Mouse (Mus musculus) cortical plate, adult 2 months (tissue): ENCODE measurements around the gene Olfr224. TPM values are rescaled to one million over a fixed set of nuclear protein-coding genes. Genes with fewer than 3 reads are reported as not detected.

ENCODE experiments used
- H3K27ac ChIP-seq: fragments of 200-500 bp; 2 replicates; pipeline ENCODE4 v1.5.1; 2012; ENCODE audit warnings: low read length, control low read depth, inconsistent platforms; ENCODE audit not compliant: insufficient read depth
- H3K4me1 ChIP-seq: fragments of 200-500 bp; 2 replicates; pipeline ENCODE4 v1.6.1; 2011; ENCODE audit warnings: low read length; ENCODE audit not compliant: control insufficient read depth, insufficient read depth
- H3K4me3 ChIP-seq: fragments of 200-500 bp; 2 replicates; pipeline ENCODE4 v1.5.1; 2011; ENCODE audit warnings: mild to moderate bottlenecking, low read length, control low read depth; ENCODE audit not compliant: insufficient read depth
- CTCF ChIP-seq: fragments of 200-500 bp; IDR thresholded peaks from 2 replicates; pipeline ENCODE4 v1.5.1; 2011; ENCODE audit warnings: mild to moderate bottlenecking, control low read depth, low read length; ENCODE audit not compliant: insufficient read depth; ENCODE audit errors: extremely low read depth
- POLR2A ChIP-seq: fragments of 200-500 bp; IDR thresholded peaks from 2 replicates; pipeline ENCODE4 v1.6.1; 2011; ENCODE audit warnings: mild to moderate bottlenecking, low read length, control low read depth; ENCODE audit not compliant: insufficient read depth; ENCODE audit errors: extremely low read depth
- polyA plus RNA-seq: library from polyadenylated mRNA; depleted of rRNA; stranded (reverse); fragments of >200 nt; gene quantifications from 2 replicates; pipeline ENCODE4 v1.2.3, GENCODE M21; 2012; rRNA removed

Olfr224 gene
- not detected in 2 replicates for polyA plus RNA-seq

GRCm38 (mm10) chr11:58570405-58570804, at the start of gene Olfr224:
TSS of gene Olfr224 (minus strand) at chr11:58570553.
- Histone ChIP-seq H3K4me1 (no peaks in the 10 kb centered on the region), H3K27ac (no peak within 1 kb of the TSS), H3K4me3 (no peak within 1 kb of the TSS)
- TF ChIP-seq POLR2A (no peak), CTCF (no peak)

GRCm38 (mm10) chr11:58618793-58619192, 48.4 kb upstream of the Olfr224 start:
- Histone ChIP-seq H3K4me1 (no peaks in the 10 kb centered on the region), H3K27ac (no peak overlapping the region), H3K4me3 (no peak overlapping the region)
- TF ChIP-seq CTCF, result no peak
- no peak for TF ChIP-seq POLR2A

- H3K27ac ChIP-seq, result no peak overlapping the region
- TF ChIP-seq CTCF (no peak), POLR2A (no peak)
- no peaks in the 10 kb centered on the region for H3K4me1 ChIP-seq
- H3K4me3 ChIP-seq, result no peak overlapping the region
These were observed 48.0 kb upstream of the Olfr224 start for GRCm38 (mm10) chr11:58618369-58618768.

GRCm38 (mm10) chr11:58615975-58616374, 45.6 kb upstream of the Olfr224 start, which contains the start of gene 2210407C18Rik:
TSS of gene 2210407C18Rik (minus strand) at chr11:58616075.
- Histone ChIP-seq H3K4me3 (no peak within 1 kb of the TSS), H3K27ac (no peak within 1 kb of the TSS), H3K4me1 (no peaks in the 10 kb centered on the region)
- no peak for TF ChIP-seq POLR2A
- no peak for TF ChIP-seq CTCF

GRCm38 (mm10) chr11:58614526-58614925, 44.2 kb upstream of the Olfr224 start:
- H3K4me1 ChIP-seq, result no peaks in the 10 kb centered on the region
- no peak overlapping the region for H3K27ac ChIP-seq
- TF ChIP-seq CTCF, result no peak
- no peak for TF ChIP-seq POLR2A
- H3K4me3 ChIP-seq, result no peak overlapping the region

- Histone ChIP-seq H3K4me3 (no peak overlapping the region), H3K4me1 (no peaks in the 10 kb centered on the region), H3K27ac (no peak overlapping the region)
- TF ChIP-seq CTCF (no peak), POLR2A (no peak)
These were observed 43.0 kb upstream of the Olfr224 start for GRCm38 (mm10) chr11:58613359-58613758.

- TF ChIP-seq CTCF (no peak), POLR2A (no peak)
- H3K4me1 ChIP-seq, result no peaks in the 10 kb centered on the region
- no peak overlapping the region for H3K4me3 ChIP-seq
- no peak overlapping the region for H3K27ac ChIP-seq
These were observed 36.7 kb upstream of the Olfr224 start for GRCm38 (mm10) chr11:58607030-58607429.

- Histone ChIP-seq H3K4me1 (no peaks in the 10 kb centered on the region), H3K4me3 (no peak overlapping the region), H3K27ac (no peak overlapping the region)
- TF ChIP-seq CTCF, result no peak
- no peak for TF ChIP-seq POLR2A
These were observed 36.0 kb upstream of the Olfr224 start for GRCm38 (mm10) chr11:58606177-58606919.

- no peaks in the 10 kb centered on the region for H3K4me1 ChIP-seq
- TF ChIP-seq CTCF (no peak), POLR2A (no peak)
- no peak overlapping the region for H3K27ac ChIP-seq
- no peak overlapping the region for H3K4me3 ChIP-seq
These were observed 34.9 kb upstream of the Olfr224 start for GRCm38 (mm10) chr11:58605228-58605627.

GRCm38 (mm10) chr11:58604688-58605087, 34.3 kb upstream of the Olfr224 start:
- Histone ChIP-seq H3K27ac (no peak overlapping the region), H3K4me1 (no peaks in the 10 kb centered on the region), H3K4me3 (no peak overlapping the region)
- no peak for TF ChIP-seq POLR2A
- no peak for TF ChIP-seq CTCF
